Mouse (Mus musculus): Measurements from ENCODE around the gene Camta1.

The Camta1 gene

DNA sequence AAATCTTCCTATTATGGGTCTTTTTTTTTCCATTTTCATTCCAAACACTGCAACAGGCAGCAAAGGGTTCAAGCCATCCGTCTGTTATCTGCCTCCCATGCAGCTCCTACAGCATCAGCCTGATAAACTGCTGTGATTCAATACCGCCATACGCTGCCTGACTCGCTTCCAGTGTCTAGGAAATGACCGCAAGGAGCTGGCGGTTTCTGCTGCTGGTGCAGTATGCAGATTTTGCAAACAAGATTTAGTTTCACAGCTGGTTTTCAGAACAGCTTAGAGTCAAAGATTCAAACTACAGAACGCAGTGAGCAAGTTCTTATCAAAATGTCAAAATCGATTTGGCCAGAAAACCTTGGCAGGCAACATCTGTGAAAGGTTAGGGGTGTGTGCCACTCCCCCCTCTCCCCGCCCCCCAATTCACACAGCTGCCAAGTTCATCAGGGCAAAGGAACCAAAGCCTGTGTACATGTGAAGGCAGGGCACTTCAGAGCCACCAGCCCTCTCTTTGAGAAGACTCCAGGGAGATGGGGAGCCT is 325.7 kb downstream of the Camta1 start:
- TF ChIP-seq GATA4 (IDR thresholded peaks at IDR 0.05; ENCODE audit: insufficient replicate concordance, low read length) = no peak

- no peak for TF ChIP-seq GATA4 (IDR thresholded peaks at IDR 0.05; ENCODE audit: insufficient replicate concordance, low read length)
Measured at GRCm38 (mm10) chr4:151533451-151533850, 328.2 kb downstream of the Camta1 start.

GRCm38 (mm10) chr4:151528436-151528835 is 333.2 kb downstream of the Camta1 start:
- TF ChIP-seq GATA4 (IDR thresholded peaks at IDR 0.05; ENCODE audit: insufficient replicate concordance, low read length) = no peak

GRCm38 (mm10) chr4:151527763-151528162 is 333.9 kb downstream of the Camta1 start:
- no peak for TF ChIP-seq GATA4 (IDR thresholded peaks at IDR 0.05; ENCODE audit: insufficient replicate concordance, low read length)

DNA sequence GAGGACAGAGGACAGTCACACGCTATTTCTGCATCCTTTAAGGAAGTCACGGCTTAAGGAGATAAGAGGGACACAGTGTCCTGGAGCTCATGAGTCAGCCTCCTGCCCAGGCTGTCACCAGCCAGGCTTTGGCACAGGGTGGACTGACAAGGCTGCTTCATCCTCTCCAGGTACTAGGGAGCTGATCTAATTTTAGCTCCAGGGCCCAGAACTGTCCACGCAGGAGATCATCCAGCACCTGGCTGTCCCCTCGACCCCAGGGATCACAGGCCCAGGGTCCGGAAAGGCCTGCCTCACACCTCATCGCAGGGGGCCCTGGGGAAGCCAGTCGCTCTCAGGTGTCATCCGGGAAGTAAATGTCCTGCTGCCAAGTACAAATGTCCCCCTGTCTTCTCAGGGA is 341.6 kb downstream of the Camta1 start:
- no peak for TF ChIP-seq GATA4 (IDR thresholded peaks at IDR 0.05; ENCODE audit: insufficient replicate concordance, low read length)

DNA sequence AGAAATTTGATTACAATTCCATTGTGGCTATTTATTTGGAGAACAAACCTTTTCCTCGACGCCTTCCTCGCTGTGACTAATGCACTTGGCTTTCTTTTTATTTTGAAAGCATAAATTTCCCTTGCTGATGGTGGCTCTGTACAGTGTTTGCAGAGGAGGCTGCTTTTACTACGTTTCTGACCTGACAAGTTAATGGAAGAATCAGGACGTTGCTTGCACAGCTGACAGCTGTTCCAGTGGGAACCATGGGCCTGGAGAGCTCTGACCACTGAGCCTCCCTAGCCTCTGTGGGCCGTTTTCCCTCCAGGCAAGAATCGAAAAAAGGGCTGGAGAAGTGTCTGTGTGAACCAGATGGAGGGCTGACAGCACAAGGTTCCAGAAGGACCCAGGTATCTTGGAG is 342.7 kb downstream of the Camta1 start:
- no peak for TF ChIP-seq GATA4 (IDR thresholded peaks at IDR 0.05; ENCODE audit: insufficient replicate concordance, low read length)

DNA sequence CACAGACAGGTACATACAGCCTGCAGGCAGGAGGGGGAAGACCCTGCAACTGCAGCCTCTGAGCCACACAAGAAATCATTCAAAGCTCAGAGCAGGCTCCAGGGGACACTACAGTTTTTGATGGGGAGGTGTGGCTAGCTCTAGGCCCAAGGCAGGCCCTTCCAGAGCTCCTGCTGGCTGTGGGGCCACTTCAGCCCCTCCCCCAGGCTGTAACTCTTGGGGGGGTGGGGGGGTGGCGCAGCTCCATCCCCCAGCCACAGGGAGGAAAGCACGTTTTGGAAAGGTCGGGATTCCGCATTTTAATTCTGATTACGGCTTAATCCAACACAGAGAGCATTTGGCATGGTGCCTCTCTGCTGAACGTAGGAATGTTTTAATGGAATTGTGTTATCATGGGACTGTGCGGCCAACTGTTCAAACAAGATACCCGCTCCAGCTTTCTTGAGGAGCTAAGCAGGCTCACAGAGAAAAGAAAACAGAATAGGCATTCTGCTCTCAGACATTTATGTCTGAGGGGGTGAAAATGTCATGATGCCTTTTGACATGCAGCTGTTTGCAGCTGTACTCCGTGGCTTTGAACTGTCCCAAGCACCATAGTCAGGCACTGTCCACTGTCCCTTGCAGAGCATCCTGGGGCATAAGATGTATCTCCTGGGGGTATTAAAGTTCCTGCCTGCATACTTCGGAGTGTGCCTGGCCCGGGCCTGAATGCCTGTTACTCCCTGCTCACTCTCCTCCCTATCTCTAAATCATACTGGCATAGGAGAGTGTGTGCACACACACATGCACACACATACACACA is 344.5 kb downstream of the Camta1 start:
- TF ChIP-seq GATA4 (IDR thresholded peaks at IDR 0.05; ENCODE audit: insufficient replicate concordance, low read length) = no peak

DNA sequence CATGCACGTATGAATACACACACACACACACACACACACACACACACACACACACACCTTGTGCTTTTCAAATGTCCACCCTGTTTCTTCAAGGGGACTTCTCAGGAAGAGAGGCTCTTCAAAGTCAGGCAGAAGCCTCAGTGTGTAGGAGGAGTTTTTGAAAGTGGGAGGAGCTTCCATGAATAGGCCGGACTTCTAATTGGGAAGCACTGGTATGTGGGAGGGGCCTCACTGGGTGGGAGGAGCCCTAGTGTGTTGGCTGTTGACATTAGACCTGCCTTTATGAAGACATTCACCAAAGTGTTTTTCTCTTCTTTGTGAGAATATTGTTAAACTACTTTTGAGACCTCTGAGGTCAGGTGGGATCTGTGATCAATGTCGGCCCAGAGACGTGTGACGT is 346.4 kb downstream of the Camta1 start:
- no peak for TF ChIP-seq GATA4 (IDR thresholded peaks at IDR 0.05; ENCODE audit: insufficient replicate concordance, low read length)

DNA sequence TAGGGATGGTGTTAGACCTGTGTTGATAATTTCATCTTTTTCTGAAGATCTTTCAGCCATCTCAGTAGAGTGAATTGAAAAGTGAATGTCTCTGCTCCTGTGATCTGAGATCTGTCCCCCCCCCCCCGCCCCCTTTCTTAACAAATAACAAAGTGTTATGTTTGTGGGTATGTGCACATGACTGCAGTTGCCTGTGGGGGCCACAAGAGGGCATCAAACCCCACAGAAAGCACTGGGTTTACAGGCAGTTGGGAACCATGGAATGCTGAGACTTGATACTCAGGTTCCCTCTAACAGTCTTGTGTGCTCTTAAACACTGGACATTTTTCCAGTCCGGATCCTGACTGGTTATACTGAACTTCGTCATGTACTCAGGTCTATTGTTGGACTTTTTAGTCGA is 350.6 kb downstream of the Camta1 start:
- TF ChIP-seq GATA4 (IDR thresholded peaks at IDR 0.05; ENCODE audit: insufficient replicate concordance, low read length) = no peak

GRCm38 (mm10) chr4:151510417-151510816 is 351.3 kb downstream of the Camta1 start:
- TF ChIP-seq GATA4 (IDR thresholded peaks at IDR 0.05; ENCODE audit: insufficient replicate concordance, low read length) = no peak

- TF ChIP-seq GATA4 (IDR thresholded peaks at IDR 0.05; ENCODE audit: insufficient replicate concordance, low read length) = no peak
Measured at GRCm38 (mm10) chr4:151506701-151507100, 355.0 kb downstream of the Camta1 start.

DNA sequence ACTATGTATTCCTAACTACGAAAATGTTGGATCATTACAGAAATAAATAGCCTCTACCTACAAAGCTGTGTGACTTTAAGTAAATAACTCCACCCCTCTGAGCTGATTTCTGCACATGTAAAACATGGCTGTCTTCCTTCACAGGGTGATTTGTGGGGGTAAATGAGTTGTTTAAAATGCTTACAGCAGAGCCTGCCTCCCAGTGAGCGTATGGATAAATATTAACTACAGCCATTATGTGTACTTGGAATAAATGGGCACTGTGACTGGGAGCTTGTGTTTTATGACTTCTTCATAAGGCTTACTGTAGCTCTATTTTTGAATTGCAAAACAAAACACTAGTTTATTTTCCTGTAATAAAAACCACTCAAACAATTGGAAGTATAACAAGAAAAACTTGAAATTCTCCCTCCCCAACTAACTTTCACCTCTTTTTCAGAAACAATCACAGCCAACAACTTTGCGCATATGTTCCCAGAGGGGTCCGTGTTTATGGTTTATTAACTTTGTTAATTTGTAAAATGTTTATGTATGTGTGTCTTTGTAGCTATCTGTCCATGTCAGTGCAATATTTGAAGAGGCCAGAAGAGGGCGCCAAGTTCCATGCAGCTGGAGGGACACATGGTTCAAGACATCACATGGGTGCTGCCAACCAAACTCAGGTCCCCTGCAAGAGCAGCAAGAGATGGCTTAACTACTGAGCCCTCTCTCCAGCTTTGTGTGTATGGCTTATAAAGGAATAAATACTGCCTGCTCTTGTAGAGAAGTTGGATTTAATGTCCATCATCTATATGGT is 363.0 kb downstream of the Camta1 start:
- no peak for TF ChIP-seq GATA4 (IDR thresholded peaks at IDR 0.05; ENCODE audit: insufficient replicate concordance, low read length)

- no peak for TF ChIP-seq GATA4 (IDR thresholded peaks at IDR 0.05; ENCODE audit: insufficient replicate concordance, low read length)
Measured at GRCm38 (mm10) chr4:151496581-151496980, 365.1 kb downstream of the Camta1 start.

GRCm38 (mm10) chr4:151495276-151495882 is 366.3 kb downstream of the Camta1 start:
- no peak for TF ChIP-seq GATA4 (IDR thresholded peaks at IDR 0.05; ENCODE audit: insufficient replicate concordance, low read length)

- no peak for TF ChIP-seq GATA4 (IDR thresholded peaks at IDR 0.05; ENCODE audit: insufficient replicate concordance, low read length)
Measured at GRCm38 (mm10) chr4:151492786-151493185, 368.9 kb downstream of the Camta1 start.

- TF ChIP-seq GATA4 (IDR thresholded peaks at IDR 0.05; ENCODE audit: insufficient replicate concordance, low read length) = no peak
Measured at GRCm38 (mm10) chr4:151483977-151484313, 377.7 kb downstream of the Camta1 start.
